Mouse (Mus musculus): ENCODE results near the gene Sik2.

The Sik2 gene

DNA sequence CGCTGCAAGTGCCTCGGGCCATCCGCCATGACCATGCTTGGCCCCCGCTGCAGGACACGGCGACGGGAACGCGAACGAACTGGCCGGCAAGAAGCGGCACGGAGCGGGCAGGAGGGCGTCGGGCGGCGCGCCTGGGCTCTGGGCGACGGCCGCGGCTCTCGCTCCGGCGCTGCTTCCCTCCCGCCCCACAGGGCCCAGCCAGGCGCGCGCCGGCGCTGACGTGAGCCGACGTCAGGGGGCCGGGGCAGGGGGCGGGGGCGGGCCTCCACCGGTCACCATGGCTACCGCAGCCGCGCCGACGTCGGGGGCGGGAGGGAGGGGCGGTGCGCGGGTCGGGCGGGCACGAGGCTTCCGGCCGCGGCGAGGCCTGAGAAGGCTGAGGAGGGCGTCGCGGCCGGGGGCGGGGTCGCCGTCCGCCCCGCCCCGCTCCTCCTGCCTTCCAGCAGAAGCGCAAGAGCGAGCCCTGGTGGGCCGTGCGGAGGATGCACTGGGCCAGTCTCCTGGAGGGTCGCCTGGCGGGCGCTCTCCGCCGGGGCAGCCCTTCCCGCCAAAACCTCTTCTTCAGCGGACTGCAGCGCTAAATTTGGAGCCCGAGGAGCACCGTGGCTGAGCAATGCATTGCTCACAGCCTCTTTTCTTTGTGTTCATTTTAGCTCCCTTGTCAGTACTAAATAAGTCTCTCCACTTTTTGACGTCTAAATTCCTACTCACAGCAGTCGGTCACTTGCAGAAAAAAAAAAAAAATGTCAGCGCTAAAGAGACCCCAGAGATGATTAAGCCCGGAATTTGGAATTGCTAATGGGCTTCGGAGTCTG lies at the start of gene Sik2:
TSS of gene Sik2 (minus strand) at position 233 of the 815 bp plus-strand sequence.
- TF ChIP-seq GATA4 (IDR thresholded peaks at IDR 0.05; ENCODE audit: insufficient replicate concordance, low read length) = no peak

GRCm38 (mm10) chr9:51056360-51057324 lies 47.8 kb upstream of the Sik2 start:
- TF ChIP-seq GATA4 (IDR thresholded peaks at IDR 0.05; ENCODE audit: insufficient replicate concordance, low read length) = no peak

- no peak for TF ChIP-seq GATA4 (IDR thresholded peaks at IDR 0.05; ENCODE audit: insufficient replicate concordance, low read length)
Observed at GRCm38 (mm10) chr9:51052180-51052579, 43.3 kb upstream of the Sik2 start.

DNA sequence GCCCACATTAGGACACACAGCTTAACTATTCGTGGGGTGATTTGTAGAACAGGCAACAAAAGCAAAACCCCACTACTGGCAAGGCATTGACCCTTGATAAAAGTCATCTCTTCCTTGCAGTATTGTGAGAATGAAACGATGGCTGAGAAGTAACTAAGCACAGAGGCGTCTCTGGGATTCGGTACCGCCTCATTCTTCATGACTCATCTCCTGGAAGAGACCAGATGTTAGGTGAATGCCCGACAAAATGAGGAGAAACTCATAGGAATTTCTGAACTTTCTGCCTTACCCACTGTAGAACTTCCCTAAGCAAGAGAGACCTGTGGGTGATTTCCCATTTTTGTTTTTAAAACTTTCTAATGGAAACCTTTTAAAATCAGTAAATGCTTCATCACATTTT lies 33.3 kb upstream of the Sik2 start:
- TF ChIP-seq GATA4 (IDR thresholded peaks at IDR 0.05; ENCODE audit: insufficient replicate concordance, low read length) = no peak

- TF ChIP-seq GATA4 (IDR thresholded peaks at IDR 0.05; ENCODE audit: insufficient replicate concordance, low read length) = no peak
Observed at GRCm38 (mm10) chr9:51041491-51041980, 32.7 kb upstream of the Sik2 start.

DNA sequence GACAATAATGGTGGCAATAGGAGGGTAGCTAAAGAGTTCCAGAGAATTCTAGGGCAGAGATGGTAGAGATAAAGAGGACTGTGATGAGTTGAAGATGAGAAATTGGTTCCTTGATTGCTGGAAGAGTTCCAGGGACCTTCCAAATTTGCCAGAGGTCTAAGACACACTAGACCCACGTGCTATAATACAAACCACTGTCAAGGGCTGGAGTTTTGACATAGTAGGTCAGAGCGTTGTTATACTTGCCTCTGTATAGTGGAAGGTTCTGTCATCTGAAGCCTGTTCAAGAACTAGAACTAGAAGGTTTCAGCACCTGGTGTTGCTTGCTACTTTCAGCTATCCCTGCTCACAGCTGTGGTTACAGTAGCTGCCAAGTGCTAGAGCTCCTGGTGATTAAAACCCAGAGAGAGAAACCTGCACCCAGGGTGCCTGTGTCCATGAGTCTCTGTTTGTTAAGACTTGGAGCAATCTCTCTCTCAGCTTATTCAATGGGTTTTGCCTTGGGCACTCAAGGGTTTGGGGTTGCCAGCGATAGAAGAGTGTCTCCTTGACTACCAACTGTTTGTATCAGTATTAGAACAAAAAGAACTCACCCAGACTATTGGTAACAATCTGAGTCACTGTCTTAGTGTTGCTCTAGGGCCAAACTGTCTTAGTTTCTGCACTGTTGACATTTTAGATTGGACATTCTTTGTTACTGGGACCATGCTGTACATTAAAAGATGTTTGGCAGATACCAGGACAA lies 24.1 kb upstream of the Sik2 start:
- TF ChIP-seq GATA4 (IDR thresholded peaks at IDR 0.05; ENCODE audit: insufficient replicate concordance, low read length) = no peak

GRCm38 (mm10) chr9:51032291-51032690 lies 23.4 kb upstream of the Sik2 start:
- TF ChIP-seq GATA4 (IDR thresholded peaks at IDR 0.05; ENCODE audit: insufficient replicate concordance, low read length) = no peak

GRCm38 (mm10) chr9:51031603-51032002 lies 22.7 kb upstream of the Sik2 start:
- TF ChIP-seq GATA4 (IDR thresholded peaks at IDR 0.05; ENCODE audit: insufficient replicate concordance, low read length) = no peak

GRCm38 (mm10) chr9:51030147-51030546 lies 21.3 kb upstream of the Sik2 start:
- TF ChIP-seq GATA4 (IDR thresholded peaks at IDR 0.05; ENCODE audit: insufficient replicate concordance, low read length) = no peak

- TF ChIP-seq GATA4 (IDR thresholded peaks at IDR 0.05; ENCODE audit: insufficient replicate concordance, low read length) = no peak
Observed at GRCm38 (mm10) chr9:51026952-51027351, 18.1 kb upstream of the Sik2 start.

DNA sequence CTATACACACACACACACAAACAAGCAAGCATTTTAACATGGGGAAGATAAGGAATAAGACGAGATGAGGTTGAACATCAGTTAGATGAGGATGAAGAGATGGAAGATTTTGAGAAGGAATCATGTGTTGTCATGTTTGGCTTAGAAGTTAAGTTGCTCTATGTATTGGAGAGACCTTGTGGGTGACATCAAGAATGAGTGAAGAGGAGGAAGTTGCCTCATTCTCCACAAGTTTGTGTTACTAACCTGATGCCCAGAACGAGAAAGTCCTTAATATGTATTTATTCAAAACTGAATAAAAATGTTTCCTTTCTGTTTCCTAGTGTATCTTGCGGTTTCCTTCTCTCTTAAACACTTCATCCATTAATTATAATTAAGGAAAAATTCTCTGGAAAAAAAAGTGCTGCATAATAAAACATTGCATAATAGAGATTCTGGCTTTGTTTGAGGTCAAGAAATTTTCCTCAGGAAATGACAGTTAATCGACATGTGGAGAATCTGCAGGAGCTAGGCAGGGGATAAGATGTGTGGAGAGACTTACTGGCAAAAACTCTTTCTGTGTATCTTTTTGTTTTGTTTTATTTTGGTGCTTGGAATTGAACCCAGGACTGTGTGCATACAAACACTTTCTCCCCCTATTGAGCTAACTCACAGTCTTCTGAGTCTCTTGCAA lies 12.4 kb upstream of the Sik2 start:
- TF ChIP-seq GATA4 (IDR thresholded peaks at IDR 0.05; ENCODE audit: insufficient replicate concordance, low read length) = no peak

- TF ChIP-seq GATA4 (IDR thresholded peaks at IDR 0.05; ENCODE audit: insufficient replicate concordance, low read length) = no peak
Observed at GRCm38 (mm10) chr9:51020351-51020750, 11.5 kb upstream of the Sik2 start.

DNA sequence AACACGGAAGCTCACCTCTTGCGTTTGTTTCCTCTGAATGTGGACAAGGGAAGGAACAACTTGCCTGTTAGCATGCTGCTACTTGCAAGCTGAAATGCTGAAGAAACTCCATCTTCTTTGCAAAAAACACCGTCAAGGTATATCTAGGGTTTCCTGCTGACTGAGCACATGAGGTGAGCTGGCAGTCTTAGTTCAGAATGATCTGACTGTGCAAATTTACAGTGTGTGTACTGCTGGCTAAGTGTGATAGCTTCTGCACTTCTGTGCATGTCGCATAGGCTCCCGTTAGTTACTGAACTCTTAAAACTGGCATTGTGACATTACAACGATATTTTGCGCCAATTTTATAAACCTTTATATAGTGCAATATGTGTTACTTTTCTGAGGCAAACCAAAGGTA lies 10.8 kb upstream of the Sik2 start:
- TF ChIP-seq GATA4 (IDR thresholded peaks at IDR 0.05; ENCODE audit: insufficient replicate concordance, low read length) = no peak

GRCm38 (mm10) chr9:51015732-51016131 lies 6.9 kb upstream of the Sik2 start:
- TF ChIP-seq GATA4 (IDR thresholded peaks at IDR 0.05; ENCODE audit: insufficient replicate concordance, low read length) = no peak
